Mouse (Mus musculus) heart, postnatal 0 days (tissue): Measurements from ENCODE around the gene Tnnc1. TPM values are rescaled to one million over a fixed set of nuclear protein-coding genes. Genes with fewer than 3 reads are reported as not detected.

Experiments
- ATAC-seq: fragments of 200-750 bp; cut with Nextera tagmentation; 2 replicates; pipeline ENCODE4 v1.8.0; 2017; ENCODE audit warnings: low read depth, moderate number of reproducible peaks, moderate library complexity; ENCODE audit not compliant: insufficient read depth
- DNase-seq: peaks from one replicate; pipeline ENCODE4 v3.0.0-alpha.2; 2016; ENCODE audit warnings: low spot score
- H3K27ac ChIP-seq: fragments of 300-500 bp; sonication (generic); 2 replicates; pipeline ENCODE4 v1.5.1; 2014; ENCODE audit warnings: low read depth, mild to moderate bottlenecking
- H3K27me3 ChIP-seq: fragments of 300-500 bp; sonication (generic); 2 replicates; pipeline ENCODE4 v1.6.1; 2014; ENCODE audit warnings: low read length, mixed read lengths; ENCODE audit not compliant: control insufficient read depth, insufficient read depth
- H3K36me3 ChIP-seq: fragments of 300-500 bp; sonication (generic); replicated peaks from 2 replicates; pipeline ENCODE4 v1.6.1; 2014; ENCODE audit warnings: low read length, mixed read lengths; ENCODE audit not compliant: control insufficient read depth, insufficient read depth
- H3K4me1 ChIP-seq: fragments of 300-500 bp; sonication (generic); 2 replicates; pipeline ENCODE4 v1.6.1; 2014; ENCODE audit warnings: antibody characterized with exemption; ENCODE audit not compliant: control insufficient read depth, insufficient read depth
- H3K4me2 ChIP-seq: fragments of 300-500 bp; sonication (generic); 2 replicates; pipeline ENCODE4 v1.6.1; 2014; ENCODE audit warnings: low read depth, mild to moderate bottlenecking, low read length, moderate library complexity
- H3K4me3 ChIP-seq: fragments of 300-500 bp; sonication (generic); 2 replicates; pipeline ENCODE4 v1.5.1; 2014; ENCODE audit warnings: low read depth, low read length
- H3K9ac ChIP-seq: fragments of 300-500 bp; sonication (generic); replicated peaks from 2 replicates; pipeline ENCODE4 v1.6.1; 2014; ENCODE audit warnings: low read depth, low read length, mixed read lengths
- H3K9me3 ChIP-seq: fragments of 300-500 bp; sonication (generic); replicated peaks from 2 replicates; pipeline ENCODE4 v1.6.1; 2016; ENCODE audit warnings: low read length; ENCODE audit not compliant: control insufficient read depth
- CTCF ChIP-seq: IDR thresholded peaks from 2 replicates; pipeline ENCODE4 v1.5.1; 2016; ENCODE audit warnings: antibody characterized with exemption, control low read depth, low read depth
- EP300 ChIP-seq: IDR thresholded peaks from 2 replicates; pipeline ENCODE4 v1.6.1; 2016; ENCODE audit warnings: antibody characterized with exemption, low read depth
- WGBS: fragments of 180-500 bp; shearing (Covaris S2); extraction: QIAGEN DNeasy Blood & Tissue Kit; methylation state at CpG from one replicate; pipeline ENCODE4 v1.1.7; 2014; 5-methylcytosine and 5-hydroxymethylcytosine counted together
- polyA plus RNA-seq: library from polyadenylated mRNA; unstranded; fragments of >200 nt; fragmentation: Nextera tagmentation; extraction: Ambion mirVana; gene quantifications from 2 replicates; pipeline ENCODE4 v1.2.1, GENCODE M21; 2015
- total RNA-seq: library from RNA; depleted of rRNA; stranded (reverse); fragments of >200 nt; gene quantifications from 2 replicates; pipeline ENCODE4 v1.2.3, GENCODE M21; 2014; ENCODE audit warnings: low replicate concordance; rRNA removed

Tnnc1 gene
- total RNA-seq (2,939 and 3,145 TPM in 2 replicates), polyA plus RNA-seq (7,680 and 7,748 TPM in 2 replicates)

DNA sequence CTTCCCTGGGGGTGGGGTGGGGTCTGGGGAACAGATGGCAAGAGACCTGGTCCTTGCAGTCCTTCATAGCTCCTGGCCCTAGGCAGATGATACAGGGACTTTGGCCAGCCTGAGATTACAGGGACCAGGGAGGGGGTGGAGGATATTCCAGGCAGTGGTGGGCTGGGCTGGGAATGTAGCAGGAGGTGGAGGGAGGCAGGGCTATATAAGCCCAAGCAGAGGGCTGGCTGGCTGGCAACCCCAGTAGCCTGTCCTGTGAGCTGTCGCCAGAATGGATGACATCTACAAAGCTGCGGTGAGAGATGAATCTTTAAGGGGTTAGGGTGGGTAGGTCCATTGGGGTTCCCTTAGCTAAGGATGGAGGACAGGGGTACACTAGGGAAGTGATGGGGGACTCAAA, at the start of gene Tnnc1:
Gene Tnnc1, plus strand, starts transcription at position 229 of the 400 bp plus-strand sequence.
- Histone ChIP-seq H3K9ac (peak within 1 kb of the TSS; percentile 90), H3K9me3 (no peaks in the 10 kb centered on the region), H3K4me3 (peak within 1 kb of the TSS; percentile 76), H3K36me3 (peaks cover 36% of the 10 kb centered on the region), H3K27me3 (no peaks in the 10 kb centered on the region), H3K4me2 (peak within 1 kb of the TSS; percentile 87), H3K27ac (peak within 1 kb of the TSS; percentile 98), H3K4me1 (peaks cover 33% of the 10 kb centered on the region)
- DNase-seq = peak; percentile 81
- no peak for TF ChIP-seq CTCF
- no peak for TF ChIP-seq EP300
- WGBS = 36% methylated on average over 2 of the region's 2 CpGs
- peak; percentile 57 for ATAC-seq

DNA sequence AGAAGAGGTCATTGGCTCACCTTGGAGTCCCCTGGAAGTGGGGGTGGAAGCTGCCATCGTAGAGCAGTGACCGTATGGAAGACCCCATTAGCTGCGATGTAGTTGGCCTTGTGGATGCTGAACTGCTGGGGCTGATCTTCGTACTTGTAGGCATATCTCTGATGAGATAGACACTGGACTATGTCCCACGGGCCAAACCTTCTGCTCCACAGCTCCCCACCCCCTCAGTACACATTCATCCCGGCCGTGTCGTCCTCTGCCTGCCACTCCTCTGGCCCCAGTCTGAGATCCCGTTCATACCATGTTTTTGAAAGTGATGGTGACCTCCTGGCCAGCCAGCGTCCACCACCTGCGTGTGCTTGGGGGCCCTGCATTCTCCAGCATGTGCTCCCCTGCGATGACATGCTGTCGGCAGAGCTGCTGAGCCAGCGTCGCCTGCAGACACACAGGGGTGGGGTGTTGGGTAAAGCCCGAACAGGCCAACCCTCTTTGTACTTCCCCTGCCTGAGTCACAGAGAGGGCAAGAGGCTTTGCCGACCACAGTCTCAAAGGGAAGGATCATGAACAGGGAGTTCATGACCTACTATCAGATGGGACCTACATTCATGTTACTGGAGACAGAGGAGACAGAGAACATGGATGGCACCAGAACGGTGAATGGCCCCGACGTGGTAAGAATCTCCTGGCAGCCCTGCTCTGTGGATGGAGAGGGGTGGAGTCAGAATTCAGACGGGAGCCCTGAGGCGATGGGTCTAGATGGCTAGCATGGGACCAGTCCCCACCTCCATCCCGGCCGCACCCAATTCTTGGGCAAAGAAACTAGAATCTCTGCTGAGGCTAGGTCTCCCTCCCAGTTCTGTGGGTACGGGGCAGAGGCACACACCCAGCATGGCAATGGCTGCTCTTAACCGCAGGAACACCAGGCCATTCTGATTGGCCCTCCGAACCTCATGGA, 47.6 kb upstream of the Tnnc1 start:
- H3K27ac ChIP-seq = no peak overlapping the region
- no peak overlapping the region for H3K9ac ChIP-seq
- H3K27me3 ChIP-seq = no peaks in the 10 kb centered on the region
- no peaks in the 10 kb centered on the region for H3K36me3 ChIP-seq
- no peak for TF ChIP-seq EP300
- H3K9me3 ChIP-seq = no peaks in the 10 kb centered on the region
- ATAC-seq (no peak), DNase-seq (no peak)
- no peak overlapping the region for H3K4me2 ChIP-seq
- H3K4me3 ChIP-seq = no peak overlapping the region
- H3K4me1 ChIP-seq = 0 out of 2 replicates have a peak, but pooled peaks cover 12% of the 10 kb centered on the region
- WGBS = 52% methylated on average over 27 of the region's 27 CpGs

DNA sequence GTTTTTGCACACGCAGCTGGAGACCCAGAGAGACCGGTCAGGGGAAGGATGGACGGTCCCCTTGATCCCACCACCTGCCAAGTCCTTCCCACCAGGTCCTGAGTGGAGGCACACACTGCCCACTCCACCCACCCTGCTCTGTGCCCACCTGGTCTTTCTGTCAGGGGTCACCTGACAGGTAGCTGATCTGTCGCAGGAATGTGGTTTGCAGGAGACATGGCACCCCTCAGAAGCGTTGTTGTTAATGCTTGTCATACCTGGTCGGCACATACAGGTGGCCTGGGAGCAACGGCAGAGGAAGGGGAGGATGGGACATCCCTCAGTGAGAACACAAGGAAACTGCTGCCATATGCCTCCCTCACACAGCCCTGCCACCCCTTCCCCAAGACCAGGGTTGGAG, 46.9 kb upstream of the Tnnc1 start:
- Histone ChIP-seq H3K9ac (no peak overlapping the region), H3K4me2 (no peak overlapping the region), H3K27me3 (no peaks in the 10 kb centered on the region), H3K9me3 (no peaks in the 10 kb centered on the region), H3K36me3 (no peaks in the 10 kb centered on the region), H3K4me1 (0 out of 2 replicates have a peak, but pooled peaks cover 12% of the 10 kb centered on the region), H3K27ac (no peak overlapping the region), H3K4me3 (no peak overlapping the region)
- ATAC-seq = no peak
- WGBS = 84% methylated on average over 7 of the region's 7 CpGs
- TF ChIP-seq CTCF (no peak), EP300 (no peak)
- DNase-seq = no peak

DNA sequence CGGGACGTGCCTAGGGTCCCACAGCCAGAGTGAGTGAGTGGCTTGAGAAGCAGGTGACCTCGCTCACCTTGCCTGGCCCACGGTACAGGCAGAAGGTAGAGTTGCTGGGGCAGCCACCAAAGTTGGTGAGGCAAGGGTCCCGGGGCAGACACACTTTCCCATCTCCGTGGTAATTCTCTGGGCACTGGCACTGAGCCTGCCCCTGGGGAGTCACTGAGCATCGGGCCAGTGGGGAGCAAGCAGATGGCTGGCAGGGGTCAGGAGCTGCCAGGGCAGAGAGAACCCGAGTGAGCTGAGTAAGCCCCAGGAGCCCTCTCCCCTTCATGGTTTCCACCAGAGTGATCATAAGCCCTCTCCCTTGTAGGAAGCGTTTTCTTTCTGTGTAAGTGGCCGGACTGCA, 46.5 kb upstream of the Tnnc1 start:
- Histone ChIP-seq H3K4me2 (no peak overlapping the region), H3K4me3 (no peak overlapping the region), H3K4me1 (0 out of 2 replicates have a peak, but pooled peaks cover 12% of the 10 kb centered on the region), H3K9ac (no peak overlapping the region), H3K27me3 (no peaks in the 10 kb centered on the region), H3K36me3 (no peaks in the 10 kb centered on the region), H3K27ac (no peak overlapping the region), H3K9me3 (no peaks in the 10 kb centered on the region)
- TF ChIP-seq CTCF (no peak), EP300 (no peak)
- no peak for DNase-seq
- 79% methylated on average over 10 of the region's 10 CpGs for WGBS
- ATAC-seq = no peak

DNA sequence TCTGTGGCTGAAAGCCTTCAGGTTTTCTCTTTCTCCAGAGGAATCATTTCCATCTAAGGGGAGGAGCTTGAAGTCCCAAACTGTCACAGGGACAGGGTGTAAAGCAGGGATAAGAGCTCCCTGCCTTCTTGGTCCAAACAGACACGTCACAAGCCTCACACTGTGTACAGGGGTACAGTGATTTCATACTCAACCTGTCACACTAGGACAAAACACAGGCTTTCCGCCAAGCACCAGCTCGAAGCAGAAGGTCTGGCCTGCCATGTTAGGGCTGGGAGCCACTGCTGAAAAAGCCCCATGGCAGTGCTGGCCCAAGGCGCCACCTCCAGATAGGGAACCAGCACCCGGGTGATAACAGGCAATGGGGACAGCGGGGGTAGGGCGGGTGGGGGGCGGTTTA, 44.0 kb upstream of the Tnnc1 start:
- H3K36me3 ChIP-seq = no peaks in the 10 kb centered on the region
- H3K27me3 ChIP-seq = no peaks in the 10 kb centered on the region
- no peak overlapping the region for H3K4me3 ChIP-seq
- H3K9me3 ChIP-seq = no peaks in the 10 kb centered on the region
- no peak overlapping the region for H3K27ac ChIP-seq
- TF ChIP-seq EP300 (no peak), CTCF (no peak)
- whole genome bisulfite sequencing = 28% methylated on average over 8 of the region's 8 CpGs
- H3K9ac ChIP-seq = no peak overlapping the region
- 0 out of 2 replicates have a peak, but pooled peaks cover 12% of the 10 kb centered on the region for H3K4me1 ChIP-seq
- ATAC-seq (peak; percentile 28; the same call in 1 of the 2 replicates), DNase-seq (peak; percentile 11)
- H3K4me2 ChIP-seq = no peak overlapping the region
